Mouse (Mus musculus) left cerebral cortex, postnatal 4 days (tissue): ENCODE results near the gene Wtap. TPM values are rescaled to one million over a fixed set of nuclear protein-coding genes. Genes with fewer than 3 reads are reported as not detected.
"Not testable (repeated sequence)": the region's sequence is repeated elsewhere in the genome, so short reads cannot be mapped to it uniquely, and the experiment has no call there.

Experiments used
- DNase-seq: peaks from one replicate; pipeline ENCODE4 v3.0.0-alpha.2; 2022
- intact Hi-C: fragments of 180-260 bp; cut with DNase I; formaldehyde crosslinking; loops from one replicate; pipeline ENCODE4 v1.15.1; 2025
- total RNA-seq, 2 experiments: library from RNA; stranded (reverse); gene quantifications; 2 replicates each; pipeline ENCODE4 v1.2.3; 2021

Gene Wtap
- total RNA-seq: 100 to 1,000 TPM in 1 of 2 experiments, 10 to 100 TPM in 1; 95.1 to 103 TPM

- no peak for DNase-seq
- intact Hi-C loops: no loop called here
Observed at GRCm38 (mm10) chr17:12994069-12994468, at the start of gene Wtap. Gene Wtap (minus strand): TSS chr17:12994169.

GRCm38 (mm10) chr17:13036627-13037192 lies 42.7 kb upstream of the Wtap start:
- DNase-seq: not testable (repeated sequence)

GRCm38 (mm10) chr17:13013316-13013715 lies 19.3 kb upstream of the Wtap start:
- intact Hi-C loops: no loop called here
- DNase-seq: no peak

More at GRCm38 (mm10) chr17:13036627-13037192, 42.7 kb upstream of the Wtap start:
- intact Hi-C loops: not testable (repeated sequence)

GRCm38 (mm10) chr17:13009887-13010286 lies 15.9 kb upstream of the Wtap start:
- intact Hi-C loops: no loop called here
- no peak for DNase-seq

- no peak for DNase-seq
- intact Hi-C loops: no loop called here
Observed at GRCm38 (mm10) chr17:13008528-13008927, 14.6 kb upstream of the Wtap start.

GRCm38 (mm10) chr17:13007730-13008425 lies 13.9 kb upstream of the Wtap start:
- DNase-seq: peak; percentile 99
- intact Hi-C loops: no loop called here

- DNase-seq: no peak
- intact Hi-C loops: no loop called here
Observed at GRCm38 (mm10) chr17:13006984-13007383, 13.0 kb upstream of the Wtap start.

- DNase-seq, intact Hi-C loops: not testable (repeated sequence)
Observed at GRCm38 (mm10) chr17:13006546-13006945, 12.6 kb upstream of the Wtap start, which contains the start of gene Sod2. Gene Sod2 (plus strand): TSS chr17:13006846.

GRCm38 (mm10) chr17:13004436-13004835 lies 10.5 kb upstream of the Wtap start:
- DNase-seq, intact Hi-C loops: not testable (repeated sequence)

- intact Hi-C loops, DNase-seq: not testable (repeated sequence)
Observed at GRCm38 (mm10) chr17:13002243-13002642, 8.3 kb upstream of the Wtap start.

GRCm38 (mm10) chr17:12999069-12999468 lies 5.1 kb upstream of the Wtap start:
- intact Hi-C loops: loop anchor here (5.0 kb wide), 1 partner anchor 202 kb away; no protein-coding TSS in a partner anchor
- DNase-seq: no peak

GRCm38 (mm10) chr17:12997890-12998289 lies 3.9 kb upstream of the Wtap start:
- no peak for DNase-seq
- intact Hi-C loops: loop anchor here (5.0 kb wide), 1 partner anchor 201 kb away; no protein-coding TSS in a partner anchor

- intact Hi-C loops: loop anchor here (5.0 kb wide), 1 partner anchor 199 kb away; no protein-coding TSS in a partner anchor
Observed at GRCm38 (mm10) chr17:12996345-12996744, 2.4 kb upstream of the Wtap start.

GRCm38 (mm10) chr17:12992470-12992991 lies 1.4 kb downstream of the Wtap start:
- intact Hi-C loops: no loop called here
- DNase-seq: peak; percentile 98

More at GRCm38 (mm10) chr17:12996345-12996744, 2.4 kb upstream of the Wtap start:
- peak; percentile 53 for DNase-seq

GRCm38 (mm10) chr17:12991635-12992358 lies 2.2 kb downstream of the Wtap start:
- intact Hi-C loops: no loop called here
- peak; percentile 89 for DNase-seq

GRCm38 (mm10) chr17:12991194-12991634 lies 2.8 kb downstream of the Wtap start:
- intact Hi-C loops: no loop called here
- no peak for DNase-seq

- DNase-seq: no peak
- intact Hi-C loops: no loop called here
Observed at GRCm38 (mm10) chr17:12990567-12991145, 3.3 kb downstream of the Wtap start.

GRCm38 (mm10) chr17:12988096-12988495 lies 5.9 kb downstream of the Wtap start:
- intact Hi-C loops, DNase-seq: not testable (repeated sequence)

GRCm38 (mm10) chr17:12983988-12984387 lies 10.0 kb downstream of the Wtap start:
- intact Hi-C loops: no loop called here
- DNase-seq: no peak

- DNase-seq: no peak
- intact Hi-C loops: no loop called here
Observed at GRCm38 (mm10) chr17:12978546-12978945, 15.4 kb downstream of the Wtap start.

GRCm38 (mm10) chr17:12973851-12974250 lies 20.1 kb downstream of the Wtap start:
- DNase-seq: no peak
- intact Hi-C loops: no loop called here
